Mouse (Mus musculus): ENCODE data around the gene Ppp2r2c. TPM values are rescaled to one million over a fixed set of nuclear protein-coding genes. Genes with fewer than 3 reads are reported as not detected.

Ppp2r2c gene
- total and polyA plus RNA-seq, 3 experiments, result 0.06 to 0.96 (median 0.78) TPM

DNA sequence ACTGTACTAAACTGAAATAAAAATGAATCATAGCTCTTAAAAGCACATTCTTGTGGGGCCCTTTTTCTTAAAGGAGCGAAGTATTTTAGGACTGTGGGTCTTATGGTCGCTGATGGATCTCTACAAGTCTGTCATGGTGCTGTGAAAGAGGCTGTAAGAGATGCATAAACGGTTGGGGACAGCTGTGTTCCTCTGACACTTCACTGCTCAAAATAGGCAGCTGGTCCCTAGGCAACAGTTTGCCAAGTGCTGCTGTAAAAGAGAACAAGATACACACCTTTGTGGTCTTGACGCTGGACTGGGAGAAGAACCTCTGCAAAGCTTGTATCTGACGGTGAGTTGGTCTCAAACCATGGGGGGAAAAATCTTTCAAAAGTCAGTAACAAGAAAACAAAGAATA is 10.8 kb upstream of the Ppp2r2c start:
- no peaks in the 10 kb centered on the region for H3K36me3 ChIP-seq (ENCODE audit: control insufficient read depth, insufficient read depth, low read length)
- H3K4me1 ChIP-seq (ENCODE audit: control insufficient read depth, insufficient read depth, low read length), result no peaks in the 10 kb centered on the region
- H3K79me2 ChIP-seq (replicated peaks; ENCODE audit: control insufficient read depth, insufficient read depth, low read length), result no peaks in the 10 kb centered on the region
- H3K4me3 ChIP-seq, result no peak overlapping the region
- WGBS, result 68% methylated on average over 5 of the region's 5 CpGs
- H3K27ac ChIP-seq, result no peak overlapping the region
- DNase-seq, result no peak
- H3K9ac ChIP-seq (ENCODE audit: low read depth, low read length), result no peak overlapping the region
- intact Hi-C loops (cut with DNase I), result no loop called here
- TF ChIP-seq EP300 (IDR thresholded peaks at IDR 0.05; ENCODE audit: insufficient read depth, low read depth, low read length), result no peak
- no peak for TF ChIP-seq POLR2A (IDR thresholded peaks at IDR 0.05; ENCODE audit: insufficient read depth, low read depth, low read length)
- TF ChIP-seq CTCF (IDR thresholded peaks at IDR 0.05), result no peak
- H3K27me3 ChIP-seq (ENCODE audit: control insufficient read depth, insufficient read depth, low read length), result no peaks in the 10 kb centered on the region

DNA sequence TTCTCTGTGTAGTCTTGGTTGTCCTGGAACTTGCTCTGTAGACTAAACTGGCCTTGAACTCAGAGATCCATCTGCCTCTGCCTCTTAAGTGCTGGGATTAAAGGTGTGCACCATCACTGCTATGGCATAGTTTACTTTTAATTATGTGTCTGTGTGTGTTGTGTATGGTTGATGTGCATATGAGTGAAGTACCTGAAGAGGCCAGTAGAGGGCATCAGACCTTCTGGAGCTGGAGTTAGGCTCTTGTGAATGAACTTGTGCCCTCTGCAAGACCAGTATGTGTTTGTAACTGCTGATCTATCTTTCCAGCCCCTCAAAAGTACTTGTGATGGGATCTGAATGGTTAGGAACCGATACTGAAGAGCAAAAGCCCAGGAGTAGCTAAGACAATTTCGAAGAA is 7.2 kb upstream of the Ppp2r2c start:
- 89% methylated on average over 2 of the region's 2 CpGs for WGBS

DNA sequence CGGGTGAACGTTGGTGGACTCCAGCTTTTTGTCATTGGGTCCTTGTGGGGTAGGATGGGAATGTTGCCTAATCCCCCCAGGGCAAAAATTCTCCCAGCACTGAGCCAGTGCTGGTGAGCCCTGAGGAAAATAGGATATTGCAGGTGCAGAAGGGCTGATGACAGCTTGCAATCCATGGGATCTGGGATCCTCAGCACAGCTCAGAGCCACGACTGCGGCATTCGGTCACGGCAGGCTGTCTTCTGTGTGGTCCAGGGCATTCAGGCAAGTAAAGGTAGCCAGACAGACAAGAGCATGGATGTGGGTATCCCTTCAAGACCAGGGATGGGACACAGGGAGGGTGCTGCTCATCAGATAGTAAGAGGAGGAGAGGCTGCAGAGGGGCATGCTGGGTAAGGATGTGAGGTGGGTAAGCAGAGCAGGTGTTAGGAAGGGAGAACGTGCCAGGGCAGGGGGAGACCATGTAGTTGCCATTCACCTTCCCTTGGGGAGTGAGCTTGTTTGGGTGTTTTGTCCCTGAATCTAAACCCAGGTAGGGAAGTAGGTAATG is 1.5 kb upstream of the Ppp2r2c start:
- Histone ChIP-seq H3K79me2 (replicated peaks; ENCODE audit: control insufficient read depth, insufficient read depth, low read length) (no peaks in the 10 kb centered on the region), H3K4me1 (ENCODE audit: control insufficient read depth, insufficient read depth, low read length) (no peaks in the 10 kb centered on the region), H3K27ac (no peak overlapping the region), H3K4me3 (no peak overlapping the region), H3K27me3 (ENCODE audit: control insufficient read depth, insufficient read depth, low read length) (peaks cover 15% of the 10 kb centered on the region), H3K36me3 (ENCODE audit: control insufficient read depth, insufficient read depth, low read length) (no peaks in the 10 kb centered on the region), H3K9ac (ENCODE audit: low read depth, low read length) (no peak overlapping the region)
- intact Hi-C loops (cut with DNase I), result no loop called here
- no peak for TF ChIP-seq CTCF (IDR thresholded peaks at IDR 0.05)
- TF ChIP-seq EP300 (IDR thresholded peaks at IDR 0.05; ENCODE audit: insufficient read depth, low read depth, low read length), result no peak
- DNase-seq, result no peak
- 60% methylated on average over 7 of the region's 7 CpGs for WGBS

More for the DNA sequence above, 7.2 kb upstream of the Ppp2r2c start:
- H3K27me3 ChIP-seq (ENCODE audit: control insufficient read depth, insufficient read depth, low read length), result no peaks in the 10 kb centered on the region; the same call in 1 of the 2 replicates
- H3K4me3 ChIP-seq, result no peak overlapping the region
- no peak overlapping the region for H3K27ac ChIP-seq
- no peaks in the 10 kb centered on the region for H3K79me2 ChIP-seq (replicated peaks; ENCODE audit: control insufficient read depth, insufficient read depth, low read length)
- intact Hi-C loops (cut with DNase I), result no loop called here
- TF ChIP-seq CTCF (IDR thresholded peaks at IDR 0.05), result peak; percentile 51
- no peak for TF ChIP-seq POLR2A (IDR thresholded peaks at IDR 0.05; ENCODE audit: insufficient read depth, low read depth, low read length)
- H3K36me3 ChIP-seq (ENCODE audit: control insufficient read depth, insufficient read depth, low read length), result no peaks in the 10 kb centered on the region
- H3K4me1 ChIP-seq (ENCODE audit: control insufficient read depth, insufficient read depth, low read length), result no peaks in the 10 kb centered on the region
- DNase-seq, result no peak
- H3K9ac ChIP-seq (ENCODE audit: low read depth, low read length), result no peak overlapping the region

DNA sequence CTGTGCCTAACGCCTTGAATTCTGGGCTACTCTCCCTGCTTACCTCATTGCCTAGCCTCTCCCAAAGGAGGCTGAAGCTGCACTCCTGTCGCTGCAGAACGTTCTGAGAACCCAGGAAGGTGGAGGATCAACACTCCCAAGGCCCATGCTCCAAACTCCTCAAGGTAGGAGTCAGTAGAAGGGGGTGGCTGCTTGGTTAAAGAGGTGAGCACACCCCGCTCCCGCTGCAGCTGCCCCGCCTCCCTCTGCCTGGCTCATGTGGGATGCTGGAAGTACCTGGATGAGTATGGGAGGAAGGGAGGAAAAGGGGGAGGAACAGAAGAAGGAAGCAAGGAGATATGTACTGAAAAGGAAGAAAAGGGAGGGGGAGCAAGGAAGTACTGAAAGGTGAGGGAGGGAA is 752 bp upstream of the Ppp2r2c start:
- Histone ChIP-seq H3K27me3 (ENCODE audit: control insufficient read depth, insufficient read depth, low read length) (peaks cover 15% of the 10 kb centered on the region), H3K79me2 (replicated peaks; ENCODE audit: control insufficient read depth, insufficient read depth, low read length) (no peaks in the 10 kb centered on the region), H3K4me1 (ENCODE audit: control insufficient read depth, insufficient read depth, low read length) (no peaks in the 10 kb centered on the region), H3K36me3 (ENCODE audit: control insufficient read depth, insufficient read depth, low read length) (no peaks in the 10 kb centered on the region), H3K27ac (no peak overlapping the region), H3K4me3 (no peak overlapping the region), H3K9ac (ENCODE audit: low read depth, low read length) (no peak overlapping the region)
- DNase-seq, result no peak
- no peak for TF ChIP-seq POLR2A (IDR thresholded peaks at IDR 0.05; ENCODE audit: insufficient read depth, low read depth, low read length)
- TF ChIP-seq CTCF (IDR thresholded peaks at IDR 0.05), result no peak
- TF ChIP-seq EP300 (IDR thresholded peaks at IDR 0.05; ENCODE audit: insufficient read depth, low read depth, low read length), result no peak
- intact Hi-C loops (cut with DNase I), result no loop called here
- WGBS, result 10% methylated on average over 6 of the region's 6 CpGs

DNA sequence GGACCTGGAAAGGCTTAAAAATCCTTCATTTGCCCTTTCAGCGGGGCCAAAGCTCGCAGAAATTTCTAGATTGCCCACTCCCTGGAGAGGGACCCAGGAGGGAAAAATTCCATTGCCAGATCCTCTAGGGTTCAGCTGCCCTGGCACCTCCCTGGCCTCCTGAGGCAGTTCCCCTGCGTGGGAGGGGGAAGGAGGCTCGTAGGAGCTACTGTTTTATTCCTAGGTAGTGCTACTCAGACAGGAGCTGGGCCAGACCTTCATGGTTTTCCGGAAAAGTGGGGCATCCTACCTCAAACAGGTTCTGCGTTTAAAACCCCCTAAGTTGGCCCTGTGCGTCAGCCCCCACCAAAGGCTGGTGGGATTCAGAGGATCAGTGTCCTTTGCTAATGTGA is 869 bp downstream of the Ppp2r2c start:
- Histone ChIP-seq H3K27ac (no peak overlapping the region), H3K4me1 (ENCODE audit: control insufficient read depth, insufficient read depth, low read length) (no peaks in the 10 kb centered on the region), H3K4me3 (no peak overlapping the region), H3K9ac (ENCODE audit: low read depth, low read length) (no peak overlapping the region), H3K36me3 (ENCODE audit: control insufficient read depth, insufficient read depth, low read length) (no peaks in the 10 kb centered on the region), H3K79me2 (replicated peaks; ENCODE audit: control insufficient read depth, insufficient read depth, low read length) (no peaks in the 10 kb centered on the region), H3K27me3 (ENCODE audit: control insufficient read depth, insufficient read depth, low read length) (peaks cover 15% of the 10 kb centered on the region)
- WGBS, result 2% methylated on average over 7 of the region's 7 CpGs
- TF ChIP-seq POLR2A (IDR thresholded peaks at IDR 0.05; ENCODE audit: insufficient read depth, low read depth, low read length) (no peak), EP300 (IDR thresholded peaks at IDR 0.05; ENCODE audit: insufficient read depth, low read depth, low read length) (no peak), CTCF (IDR thresholded peaks at IDR 0.05) (no peak)
- no peak for DNase-seq
- intact Hi-C loops (cut with DNase I), result no loop called here

DNA sequence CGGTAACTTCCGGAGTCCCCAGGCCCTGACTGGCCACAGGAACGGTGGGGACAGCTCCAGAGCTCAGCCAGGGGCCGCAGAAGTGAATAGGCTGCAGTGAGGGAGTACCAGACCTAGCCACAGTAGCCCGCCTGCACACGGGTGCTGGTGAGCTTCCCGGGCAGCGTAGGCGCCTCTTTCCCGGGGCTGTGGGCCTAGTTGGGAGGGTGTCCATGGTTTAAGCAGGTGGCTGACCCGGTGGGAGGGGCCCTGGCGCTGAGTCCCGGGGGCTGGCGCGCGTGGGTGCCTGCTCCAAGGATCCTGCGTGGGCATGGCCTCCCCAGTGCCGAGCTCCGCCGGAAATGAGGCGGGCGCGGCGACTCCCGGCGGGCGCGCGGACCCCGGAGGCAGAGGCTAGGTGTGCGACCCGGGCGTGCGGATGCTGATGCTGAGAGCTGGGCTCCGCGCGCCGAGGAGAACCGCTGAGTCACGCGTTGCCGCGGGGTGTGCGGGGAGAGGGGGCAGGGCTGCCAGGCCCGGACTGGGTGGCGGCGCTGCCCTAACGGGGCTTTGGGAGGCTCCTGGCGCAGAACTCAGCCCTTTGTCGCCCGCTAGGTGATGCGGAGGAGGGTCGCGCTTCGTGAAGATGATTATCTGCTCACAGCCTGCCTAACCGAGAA is 1.4 kb downstream of the Ppp2r2c start:
- H3K9ac ChIP-seq (ENCODE audit: low read depth, low read length), result no peak overlapping the region

More for the DNA sequence above, 1.4 kb downstream of the Ppp2r2c start:
- Histone ChIP-seq H3K4me1 (ENCODE audit: control insufficient read depth, insufficient read depth, low read length) (no peaks in the 10 kb centered on the region), H3K27me3 (ENCODE audit: control insufficient read depth, insufficient read depth, low read length) (peaks cover 15% of the 10 kb centered on the region), H3K79me2 (replicated peaks; ENCODE audit: control insufficient read depth, insufficient read depth, low read length) (no peaks in the 10 kb centered on the region), H3K4me3 (no peak overlapping the region), H3K27ac (no peak overlapping the region), H3K36me3 (ENCODE audit: control insufficient read depth, insufficient read depth, low read length) (no peaks in the 10 kb centered on the region)
- no peak for DNase-seq
- TF ChIP-seq EP300 (IDR thresholded peaks at IDR 0.05; ENCODE audit: insufficient read depth, low read depth, low read length) (no peak), POLR2A (IDR thresholded peaks at IDR 0.05; ENCODE audit: insufficient read depth, low read depth, low read length) (no peak), CTCF (IDR thresholded peaks at IDR 0.05) (no peak)
- intact Hi-C loops (cut with DNase I), result no loop called here
- under 1% methylated on average over 56 of the region's 56 CpGs for WGBS
